Mouse (Mus musculus): ENCODE data around the gene Epha1. TPM values are rescaled to one million over a fixed set of nuclear protein-coding genes. Genes with fewer than 3 reads are reported as not detected.

Epha1 gene
- polyA plus RNA-seq, 1 experiment from 2014 or later = 0.96 TPM

GRCm38 (mm10) chr6:42358901-42359300, 14.2 kb downstream of the Epha1 start:
- H3K36me3 ChIP-seq (ENCODE audit: control insufficient read depth, insufficient read depth, low read length) = peaks cover 75% of the 10 kb centered on the region
- H3K4me1 ChIP-seq (ENCODE audit: control insufficient read depth in 2 of 2, insufficient read depth in 2 of 2, low read length in 2 of 2) = peaks cover 48 to 72% of the 10 kb centered on the region in 2 experiments
- 76% methylated on average over 12 of the region's 12 CpGs for WGBS
- ATAC-seq (ENCODE audit: insufficient number of reproducible peaks, insufficient read depth, low FRiP score, low read depth) = no peak
- no peaks in the 10 kb centered on the region for H3K9me3 ChIP-seq (ENCODE audit: control insufficient read depth, low read length)
- H3K4me3 ChIP-seq (ENCODE audit: control insufficient read depth in 1 of 2, insufficient read depth in 1 of 2, low read depth in 1 of 2, low read length in 2 of 2) = no peak overlapping the region
- H3K9ac ChIP-seq (ENCODE audit: low read length) = peak overlapping the region; percentile 28; the same call in 1 of the 2 replicates
- H3K27me3 ChIP-seq (ENCODE audit: control insufficient read depth, insufficient read depth, low read length) = no peaks in the 10 kb centered on the region
- H3K27ac ChIP-seq (replicated peaks in 1 of 2; ENCODE audit: control insufficient read depth in 1 of 2, insufficient read depth in 1 of 2, low read depth in 2 of 2, low read length in 2 of 2) = peak overlapping the region; percentile 83 to 88
- H3K4me2 ChIP-seq (ENCODE audit: low read length) = no peak overlapping the region

DNA sequence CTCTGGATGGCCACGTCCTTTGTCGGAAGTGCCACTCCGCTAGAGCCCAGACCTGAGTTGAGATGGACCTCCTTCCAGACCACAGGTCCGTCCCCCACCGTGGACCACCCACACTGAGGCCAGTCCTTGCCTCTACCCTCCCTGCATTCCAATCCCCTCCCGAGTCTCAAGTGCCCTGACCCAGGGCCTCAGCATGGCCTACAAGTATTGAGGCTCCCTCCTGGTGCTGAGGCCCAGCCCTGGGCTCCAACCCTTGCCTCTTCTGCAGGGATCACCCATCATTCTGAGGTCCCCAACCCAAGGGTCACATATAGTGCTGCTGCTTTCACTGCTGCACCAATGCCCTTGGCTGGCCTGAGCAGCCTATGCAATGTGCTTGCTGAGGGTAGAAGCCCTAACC, 15.2 kb downstream of the Epha1 start:
- H3K9ac ChIP-seq (ENCODE audit: low read length) = 0 out of 2 replicates have a peak overlapping the region, but pooled peaks have one; percentile 21
- H3K27me3 ChIP-seq (ENCODE audit: control insufficient read depth, insufficient read depth, low read length) = no peaks in the 10 kb centered on the region
- WGBS = 38% methylated on average over 6 of the region's 6 CpGs
- H3K36me3 ChIP-seq (ENCODE audit: control insufficient read depth, insufficient read depth, low read length) = peaks cover 84% of the 10 kb centered on the region
- H3K4me1 ChIP-seq (ENCODE audit: control insufficient read depth in 2 of 2, insufficient read depth in 2 of 2, low read length in 2 of 2) = peaks cover 52 to 80% of the 10 kb centered on the region in 2 experiments
- H3K27ac ChIP-seq (replicated peaks in 1 of 2; ENCODE audit: control insufficient read depth in 1 of 2, insufficient read depth in 1 of 2, low read depth in 2 of 2, low read length in 2 of 2) = peak overlapping the region in 1 of 2 experiments; percentile 52; a peak in 1 of 4 replicates
- H3K9me3 ChIP-seq (ENCODE audit: control insufficient read depth, low read length) = no peaks in the 10 kb centered on the region
- H3K4me3 ChIP-seq (ENCODE audit: control insufficient read depth in 1 of 2, insufficient read depth in 1 of 2, low read depth in 1 of 2, low read length in 2 of 2) = no peak overlapping the region
- ATAC-seq (ENCODE audit: insufficient number of reproducible peaks, insufficient read depth, low FRiP score, low read depth) = no peak
- no peak overlapping the region for H3K4me2 ChIP-seq (ENCODE audit: low read length)

DNA sequence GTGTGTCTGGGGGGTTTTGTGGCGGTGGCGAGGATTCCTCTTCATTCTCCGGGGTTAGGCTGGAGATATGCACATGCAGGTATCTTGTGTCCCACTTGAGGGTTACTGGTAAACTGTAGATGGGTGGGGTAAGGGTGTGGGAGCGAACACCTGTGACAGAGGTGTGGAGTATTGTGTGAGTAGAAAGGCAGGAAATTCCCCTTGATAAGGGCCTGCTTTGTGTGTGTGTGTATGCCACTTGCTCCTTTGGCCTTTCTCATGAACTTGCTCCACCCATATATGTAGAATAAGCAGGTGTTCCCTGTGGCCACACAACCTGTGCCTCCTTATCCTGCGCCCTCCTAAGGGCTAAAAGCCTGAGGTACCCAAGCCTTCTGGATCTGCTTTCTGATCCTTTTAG, 16.2 kb downstream of the Epha1 start:
- ATAC-seq (ENCODE audit: insufficient number of reproducible peaks, insufficient read depth, low FRiP score, low read depth) = no peak
- Histone ChIP-seq H3K36me3 (ENCODE audit: control insufficient read depth, insufficient read depth, low read length) (peaks cover 93% of the 10 kb centered on the region), H3K27me3 (ENCODE audit: control insufficient read depth, insufficient read depth, low read length) (no peaks in the 10 kb centered on the region), H3K4me1 (ENCODE audit: control insufficient read depth in 2 of 2, insufficient read depth in 2 of 2, low read length in 2 of 2) (peaks cover 51 to 80% of the 10 kb centered on the region in 2 experiments), H3K27ac (replicated peaks in 1 of 2; ENCODE audit: control insufficient read depth in 1 of 2, insufficient read depth in 1 of 2, low read depth in 2 of 2, low read length in 2 of 2) (peak overlapping the region in 1 of 2 experiments; percentile 52; a peak in 1 of 4 replicates), H3K4me2 (ENCODE audit: low read length) (no peak overlapping the region), H3K4me3 (ENCODE audit: control insufficient read depth in 1 of 2, insufficient read depth in 1 of 2, low read depth in 1 of 2, low read length in 2 of 2) (no peak overlapping the region), H3K9me3 (ENCODE audit: control insufficient read depth, low read length) (no peaks in the 10 kb centered on the region), H3K9ac (ENCODE audit: low read length) (no peak overlapping the region)
- 88% methylated on average over 5 of the region's 5 CpGs for WGBS

GRCm38 (mm10) chr6:42355794-42356600, 17.1 kb downstream of the Epha1 start:
- WGBS = 90% methylated on average over 13 of the region's 13 CpGs
- no peaks in the 10 kb centered on the region for H3K27me3 ChIP-seq (ENCODE audit: control insufficient read depth, insufficient read depth, low read length)
- H3K27ac ChIP-seq (replicated peaks in 1 of 2; ENCODE audit: control insufficient read depth in 1 of 2, insufficient read depth in 1 of 2, low read depth in 2 of 2, low read length in 2 of 2) = no peak overlapping the region; a peak in 1 of 4 replicates
- no peak for ATAC-seq (ENCODE audit: insufficient number of reproducible peaks, insufficient read depth, low FRiP score, low read depth)
- no peaks in the 10 kb centered on the region for H3K9me3 ChIP-seq (ENCODE audit: control insufficient read depth, low read length)
- 0 out of 2 replicates have a peak overlapping the region, but pooled peaks have one; percentile 67 for H3K9ac ChIP-seq (ENCODE audit: low read length)
- peaks cover 58 to 86% of the 10 kb centered on the region in 2 experiments for H3K4me1 ChIP-seq (ENCODE audit: control insufficient read depth in 2 of 2, insufficient read depth in 2 of 2, low read length in 2 of 2)
- peaks cover 95% of the 10 kb centered on the region for H3K36me3 ChIP-seq (ENCODE audit: control insufficient read depth, insufficient read depth, low read length)
- no peak overlapping the region for H3K4me3 ChIP-seq (ENCODE audit: control insufficient read depth in 1 of 2, insufficient read depth in 1 of 2, low read depth in 1 of 2, low read length in 2 of 2)
- H3K4me2 ChIP-seq (ENCODE audit: low read length) = no peak overlapping the region

DNA sequence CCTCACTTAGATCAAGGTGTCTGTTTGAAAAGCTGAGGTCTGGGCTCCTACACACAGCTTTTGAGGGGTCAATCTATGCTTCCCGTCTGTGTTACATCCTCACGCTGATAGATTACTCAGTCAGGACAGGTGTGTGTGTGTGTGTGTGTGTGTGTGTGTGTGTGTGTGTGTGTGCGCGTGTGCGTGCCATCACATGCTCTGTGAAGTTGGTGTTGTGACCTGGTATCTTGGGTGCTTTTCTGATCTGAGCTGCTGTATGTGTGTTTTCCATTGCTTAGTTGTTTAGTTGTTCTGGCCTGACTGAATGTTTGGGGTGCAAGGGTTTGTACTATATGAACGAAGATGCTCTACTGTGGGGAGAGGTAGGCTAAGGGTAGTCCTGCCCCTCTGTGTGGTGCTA, 17.7 kb downstream of the Epha1 start:
- WGBS = 92% methylated on average over 6 of the region's 6 CpGs
- H3K9ac ChIP-seq (ENCODE audit: low read length) = peak overlapping the region; percentile 67; the same call in 1 of the 2 replicates

DNA sequence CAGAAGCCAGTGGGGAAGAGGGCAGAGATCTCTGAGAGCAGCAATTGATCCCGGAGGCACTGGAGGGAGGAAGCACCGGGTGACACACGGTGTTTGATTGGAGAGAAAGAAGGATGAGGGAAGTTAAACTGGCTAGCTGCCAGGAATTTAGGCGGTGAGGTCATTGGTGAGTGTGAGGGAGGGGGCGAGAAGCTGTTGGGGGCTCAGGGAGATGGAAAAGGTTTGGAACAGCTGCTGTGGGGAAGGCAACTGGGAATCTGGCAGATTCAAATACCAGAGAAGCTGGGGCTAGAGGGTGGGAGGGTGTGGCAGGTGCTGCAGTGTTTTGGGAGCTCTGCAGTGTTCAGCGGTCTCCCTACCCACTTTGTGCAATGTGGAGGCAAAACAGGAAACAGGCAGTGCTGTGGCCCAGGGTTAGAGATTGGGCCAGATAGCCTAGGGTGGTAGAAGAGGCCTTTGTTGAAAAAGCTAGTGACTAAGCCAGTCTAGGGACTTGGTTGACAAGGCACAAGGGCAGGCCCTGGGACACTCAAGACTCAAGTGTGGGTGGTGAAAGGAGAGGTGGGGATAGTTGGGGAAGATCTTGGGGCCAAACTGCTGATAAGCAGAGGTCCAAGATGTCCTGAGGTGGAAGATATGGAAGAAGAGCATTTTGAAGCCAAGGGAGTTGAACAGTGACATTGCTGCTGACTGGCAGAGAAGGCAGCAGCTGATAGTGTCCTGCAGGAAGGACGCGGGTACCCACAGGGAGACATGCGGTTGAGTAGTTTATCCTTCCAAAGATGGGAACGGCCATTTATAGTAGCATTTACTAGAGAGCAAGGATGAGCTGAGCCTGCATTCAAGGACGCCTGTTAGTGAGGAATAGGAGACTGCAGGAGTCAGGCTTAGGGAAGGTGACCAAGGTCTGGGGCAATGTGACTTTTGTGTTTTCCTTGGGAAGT, 18.7 kb downstream of the Epha1 start:
- WGBS = 13% methylated on average over 11 of the region's 11 CpGs
- Histone ChIP-seq H3K9ac (ENCODE audit: low read length) (peak overlapping the region; percentile 67), H3K36me3 (ENCODE audit: control insufficient read depth, insufficient read depth, low read length) (peaks cover 78% of the 10 kb centered on the region)

More for the DNA sequence above, 17.7 kb downstream of the Epha1 start:
- Histone ChIP-seq H3K4me3 (ENCODE audit: control insufficient read depth in 1 of 2, insufficient read depth in 1 of 2, low read depth in 1 of 2, low read length in 2 of 2) (no peak overlapping the region), H3K36me3 (ENCODE audit: control insufficient read depth, insufficient read depth, low read length) (peaks cover 88% of the 10 kb centered on the region), H3K9me3 (ENCODE audit: control insufficient read depth, low read length) (no peaks in the 10 kb centered on the region), H3K4me1 (ENCODE audit: control insufficient read depth in 2 of 2, insufficient read depth in 2 of 2, low read length in 2 of 2) (peaks cover 58 to 88% of the 10 kb centered on the region in 2 experiments), H3K27me3 (ENCODE audit: control insufficient read depth, insufficient read depth, low read length) (no peaks in the 10 kb centered on the region), H3K27ac (replicated peaks in 1 of 2; ENCODE audit: control insufficient read depth in 1 of 2, insufficient read depth in 1 of 2, low read depth in 2 of 2, low read length in 2 of 2) (peak overlapping the region in 1 of 2 experiments; percentile 99; a peak in 2 of 4 replicates), H3K4me2 (ENCODE audit: low read length) (peak overlapping the region; percentile 96; the same call in 1 of the 2 replicates)
- no peak for ATAC-seq (ENCODE audit: insufficient number of reproducible peaks, insufficient read depth, low FRiP score, low read depth)

DNA sequence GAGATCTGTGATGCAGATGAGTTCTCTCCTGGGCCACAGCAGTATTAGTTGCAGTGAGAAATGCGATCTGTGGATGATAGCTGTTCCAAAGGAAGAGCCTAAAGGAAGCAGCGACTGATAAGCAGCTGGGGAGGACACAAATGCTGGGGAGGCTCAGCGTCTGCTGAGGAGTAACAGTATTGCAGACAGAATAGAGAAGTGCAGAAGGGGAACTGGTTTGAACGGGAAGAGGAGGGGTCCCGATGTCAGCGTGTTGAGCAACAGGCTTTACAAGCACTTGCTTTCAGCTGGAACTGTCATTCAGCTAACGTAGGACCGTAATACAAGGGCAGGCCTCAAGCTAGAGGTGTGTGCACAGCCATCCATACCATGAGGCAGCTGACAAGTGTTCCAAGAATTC, 19.9 kb downstream of the Epha1 start:
- no peak for ATAC-seq (ENCODE audit: insufficient number of reproducible peaks, insufficient read depth, low FRiP score, low read depth)
- H3K4me1 ChIP-seq (ENCODE audit: control insufficient read depth in 2 of 2, insufficient read depth in 2 of 2, low read length in 2 of 2) = peaks cover 44 to 78% of the 10 kb centered on the region in 2 experiments
- H3K4me3 ChIP-seq (ENCODE audit: control insufficient read depth in 1 of 2, insufficient read depth in 1 of 2, low read depth in 1 of 2, low read length in 2 of 2) = peak overlapping the region; percentile 8 to 98; a peak in 3 of 4 replicates
- no peaks in the 10 kb centered on the region for H3K27me3 ChIP-seq (ENCODE audit: control insufficient read depth, insufficient read depth, low read length)
- H3K36me3 ChIP-seq (ENCODE audit: control insufficient read depth, insufficient read depth, low read length) = peaks cover 66% of the 10 kb centered on the region
- peak overlapping the region; percentile 48 to 99 for H3K27ac ChIP-seq (replicated peaks in 1 of 2; ENCODE audit: control insufficient read depth in 1 of 2, insufficient read depth in 1 of 2, low read depth in 2 of 2, low read length in 2 of 2)
- peak overlapping the region; percentile 96 for H3K4me2 ChIP-seq (ENCODE audit: low read length)
- no peaks in the 10 kb centered on the region for H3K9me3 ChIP-seq (ENCODE audit: control insufficient read depth, low read length)
- peak overlapping the region; percentile 98 for H3K9ac ChIP-seq (ENCODE audit: low read length)
- WGBS = 32% methylated on average over 8 of the region's 8 CpGs

More for the DNA sequence above, 18.7 kb downstream of the Epha1 start:
- no peaks in the 10 kb centered on the region for H3K9me3 ChIP-seq (ENCODE audit: control insufficient read depth, low read length)
- no peak for ATAC-seq (ENCODE audit: insufficient number of reproducible peaks, insufficient read depth, low FRiP score, low read depth)
- no peaks in the 10 kb centered on the region for H3K27me3 ChIP-seq (ENCODE audit: control insufficient read depth, insufficient read depth, low read length)
- peak overlapping the region; percentile 96 for H3K4me2 ChIP-seq (ENCODE audit: low read length)
- peaks cover 50 to 79% of the 10 kb centered on the region in 2 experiments for H3K4me1 ChIP-seq (ENCODE audit: control insufficient read depth in 2 of 2, insufficient read depth in 2 of 2, low read length in 2 of 2)
- H3K27ac ChIP-seq (replicated peaks in 1 of 2; ENCODE audit: control insufficient read depth in 1 of 2, insufficient read depth in 1 of 2, low read depth in 2 of 2, low read length in 2 of 2) = peak overlapping the region; percentile 48 to 99
- H3K4me3 ChIP-seq (ENCODE audit: control insufficient read depth in 1 of 2, insufficient read depth in 1 of 2, low read depth in 1 of 2, low read length in 2 of 2) = peak overlapping the region; percentile 20 to 98

Measured in heart, embryonic 14.5 days (tissue).